Mouse (Mus musculus) liver, embryonic 14.5 days (tissue): Measurements from ENCODE around the gene Tsen2.

Source experiments
- CTCF ChIP-seq: IDR thresholded peaks from 2 replicates; pipeline ENCODE4 v1.5.1; 2016; ENCODE audit warnings: antibody characterized with exemption, low read depth, control low read depth
- EP300 ChIP-seq: IDR thresholded peaks from 2 replicates; pipeline ENCODE4 v1.6.1; 2016; ENCODE audit warnings: antibody characterized with exemption, low read depth

DNA sequence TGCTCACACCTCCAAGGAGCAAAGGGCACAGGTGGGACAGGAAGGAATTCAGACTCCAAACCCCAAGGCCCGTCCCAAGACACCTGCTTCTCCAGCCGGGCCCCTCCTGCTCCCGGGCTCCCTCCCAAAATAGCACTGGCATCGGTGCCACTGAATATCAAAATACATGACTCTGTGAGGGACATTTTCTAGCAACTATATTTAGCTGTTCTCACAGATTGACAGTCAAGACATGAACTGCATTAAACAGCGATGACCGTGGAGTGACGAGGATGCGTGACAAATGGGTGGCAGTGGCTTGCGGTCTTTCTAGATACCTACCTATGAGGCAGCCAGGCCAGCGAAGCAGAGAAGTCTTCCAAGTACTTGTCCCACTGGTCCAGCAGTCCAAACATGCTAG, 41.9 kb downstream of the Tsen2 start:
- TF ChIP-seq CTCF (no peak), EP300 (no peak)
